Mouse (Mus musculus) induced T-regulatory cell, adult 2 months (primary cell): Measurements from ENCODE around the gene Kif19a.

ENCODE experiments used
- DNase-seq: peaks from one replicate; pipeline ENCODE4 v3.0.0-alpha.2; 2012; ENCODE audit warnings: low read depth

The Kif19a gene

GRCm38 (mm10) chr11:114780076-114780475 is 14.9 kb downstream of the Kif19a start:
- no peak for DNase-seq

DNA sequence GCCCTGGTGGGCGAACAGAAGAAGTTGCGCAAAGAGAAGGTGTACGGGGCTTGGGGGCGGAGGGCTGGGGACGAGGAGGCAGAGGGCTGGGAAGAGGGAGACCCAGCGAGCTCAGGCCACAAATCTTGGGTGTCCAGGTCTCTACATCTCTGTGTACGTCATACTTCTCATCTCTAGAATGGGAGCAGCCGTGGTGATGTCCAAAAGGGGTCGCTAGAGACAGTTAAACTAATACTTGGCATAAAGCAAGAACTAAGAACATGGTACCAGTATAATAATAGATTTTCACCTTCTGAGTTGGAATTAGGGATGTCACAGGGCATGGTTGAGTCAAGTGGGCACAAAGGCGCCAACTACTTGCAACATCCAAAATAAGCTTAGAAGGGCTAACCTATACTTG is 20.7 kb downstream of the Kif19a start:
- peak; percentile 39 for DNase-seq

- peak; percentile 40 for DNase-seq
Observed at GRCm38 (mm10) chr11:114786326-114786725, 21.1 kb downstream of the Kif19a start.

DNA sequence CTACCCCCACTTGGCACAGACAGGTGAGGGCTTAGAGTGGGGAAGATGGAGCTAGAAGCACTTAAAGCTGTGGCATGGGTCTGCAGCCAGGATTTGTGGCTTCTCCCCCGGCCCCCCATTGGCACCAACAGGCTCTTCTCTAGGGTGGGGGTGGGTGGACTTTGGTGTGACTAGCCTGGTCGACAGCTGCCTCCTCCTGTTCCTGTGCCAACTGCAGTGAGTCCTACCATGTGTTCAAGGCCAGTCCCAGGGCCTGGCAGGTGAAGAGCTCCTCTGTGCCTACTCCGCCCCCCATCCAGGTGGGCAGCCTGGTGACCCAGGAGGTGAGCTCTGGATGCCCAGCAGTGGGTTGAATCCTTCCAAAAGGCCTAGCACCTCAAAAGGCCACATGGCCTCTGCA is 22.4 kb downstream of the Kif19a start:
- DNase-seq: no peak

- DNase-seq: peak; percentile 79
Observed at GRCm38 (mm10) chr11:114789061-114789714, 24.0 kb downstream of the Kif19a start.

DNA sequence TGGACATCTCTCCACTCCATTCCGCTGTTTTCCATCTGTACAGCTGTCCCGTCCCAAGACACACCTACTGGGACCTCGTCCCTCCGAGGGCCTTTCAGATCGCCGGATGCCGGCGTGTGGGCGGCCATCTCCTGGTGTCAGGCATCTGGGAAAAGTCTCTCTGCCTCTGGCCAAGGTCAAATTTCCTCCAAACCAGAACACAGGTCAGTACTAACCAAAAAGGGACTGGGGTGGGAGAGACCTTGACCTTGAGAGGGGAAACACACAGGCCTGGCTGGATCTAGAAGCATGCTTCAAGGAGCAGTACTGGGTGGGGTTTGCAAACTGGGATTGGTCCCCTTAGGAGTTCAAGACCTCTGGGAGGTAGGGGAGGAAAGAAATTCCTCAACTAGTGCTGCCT is 24.5 kb downstream of the Kif19a start:
- no peak for DNase-seq

- DNase-seq: no peak
Observed at GRCm38 (mm10) chr11:114790171-114790570, 25.0 kb downstream of the Kif19a start.

DNA sequence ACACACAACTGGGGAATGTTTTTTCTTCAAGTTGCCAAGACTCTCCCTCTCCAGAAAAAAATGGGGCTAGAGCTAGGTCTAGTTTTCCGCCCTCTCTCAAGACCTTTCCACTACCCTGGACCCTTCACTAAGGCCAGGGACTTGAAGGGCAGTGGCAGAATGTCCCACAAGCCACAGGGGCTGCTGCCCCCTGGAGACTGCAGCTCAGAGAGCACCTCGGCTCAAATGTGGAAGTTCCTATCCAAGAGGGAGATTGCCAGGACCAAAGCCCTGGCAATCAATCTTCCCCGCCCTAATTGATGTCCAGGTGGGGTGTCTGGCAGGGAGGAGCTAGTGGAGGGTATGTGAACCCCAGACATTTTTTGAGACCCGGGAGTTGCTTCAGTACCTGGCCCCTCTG is 25.7 kb downstream of the Kif19a start:
- no peak for DNase-seq

- DNase-seq: no peak
Observed at GRCm38 (mm10) chr11:114791351-114791889, 26.2 kb downstream of the Kif19a start.

DNA sequence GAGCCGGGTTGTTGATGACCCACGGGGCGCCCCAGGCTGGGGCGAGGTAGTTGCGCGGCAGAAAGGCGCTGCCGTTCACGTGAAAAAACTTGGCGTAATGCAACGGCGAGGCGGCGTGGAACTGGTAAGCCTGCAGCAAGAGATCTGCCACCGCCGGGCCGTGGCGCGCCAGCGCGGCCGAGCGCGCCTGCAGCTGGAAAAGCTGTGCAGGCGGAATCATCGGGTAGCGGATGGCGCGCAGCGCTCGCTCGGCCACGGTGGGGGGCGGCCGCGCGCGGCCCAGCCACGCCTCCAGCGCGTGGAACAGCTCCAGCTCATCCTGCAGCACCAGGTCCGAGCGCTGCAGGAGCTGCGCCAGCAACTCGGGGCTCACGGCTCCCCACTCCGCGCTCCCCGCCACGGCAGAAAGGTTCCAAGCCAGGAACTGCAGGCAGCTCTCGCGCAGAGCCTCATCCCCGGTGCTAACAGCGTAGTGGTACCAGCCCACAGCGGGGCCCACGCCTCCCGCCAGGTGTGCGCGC is 26.8 kb downstream of the Kif19a start:
- DNase-seq: no peak

GRCm38 (mm10) chr11:114792931-114793494 is 27.8 kb downstream of the Kif19a start:
- DNase-seq: no peak

- DNase-seq: no peak
Observed at GRCm38 (mm10) chr11:114793868-114794545, 28.8 kb downstream of the Kif19a start.

GRCm38 (mm10) chr11:114794691-114795090 is 29.5 kb downstream of the Kif19a start:
- no peak for DNase-seq

DNA sequence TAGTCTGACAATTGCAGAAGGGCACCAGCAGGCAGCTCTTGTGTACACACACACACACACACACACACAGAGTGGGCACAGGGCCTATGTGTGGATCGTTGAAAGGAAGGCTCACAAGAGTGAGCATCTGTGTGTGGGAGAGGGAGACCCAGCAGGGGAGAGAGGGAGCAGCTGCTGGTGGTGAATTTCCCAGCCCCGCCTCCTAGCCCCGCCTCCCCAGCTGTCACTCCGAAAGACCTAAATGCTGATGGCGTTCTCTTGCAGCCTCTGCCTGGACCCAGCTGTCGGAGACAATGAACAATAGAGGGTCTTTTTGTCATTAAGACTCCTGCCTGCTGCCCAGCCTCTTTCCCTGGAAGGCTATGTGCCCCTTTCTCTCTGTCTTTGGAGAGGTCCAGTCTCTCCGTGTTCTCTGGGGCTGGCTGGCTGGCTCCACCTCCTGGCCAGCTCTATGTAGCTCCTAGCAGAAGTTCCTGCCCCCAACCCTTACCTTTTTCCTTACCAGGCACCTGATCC is 30.1 kb downstream of the Kif19a start:
- peak; percentile 44 for DNase-seq

DNA sequence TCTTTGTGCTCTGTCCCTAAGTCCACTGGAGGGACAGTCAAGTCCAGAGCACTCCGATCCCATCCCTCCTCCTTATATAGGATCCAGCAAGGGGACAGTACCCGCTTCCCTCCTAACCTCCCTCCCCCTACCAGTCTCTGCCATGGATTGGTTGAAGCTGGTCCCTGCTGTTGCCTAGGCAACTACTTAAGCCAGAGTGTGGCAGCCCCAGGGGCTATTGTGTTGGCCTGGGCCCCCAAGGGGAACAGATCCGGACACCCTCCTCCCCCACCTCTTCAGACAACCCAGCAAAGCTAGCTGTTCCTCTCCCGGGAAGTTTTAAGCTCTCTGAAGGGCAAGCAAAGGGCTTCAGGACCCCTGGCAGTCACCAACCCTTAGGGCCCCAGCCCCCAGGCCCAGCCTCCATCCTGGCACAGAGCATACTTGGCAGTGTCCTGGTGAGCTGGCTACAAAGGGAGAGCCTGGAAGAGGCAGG is 30.7 kb downstream of the Kif19a start, which contains the start of gene Btbd17:
Gene Btbd17 (minus strand): TSS at position 98 of the 475 bp plus-strand sequence.
- DNase-seq: no peak

DNA sequence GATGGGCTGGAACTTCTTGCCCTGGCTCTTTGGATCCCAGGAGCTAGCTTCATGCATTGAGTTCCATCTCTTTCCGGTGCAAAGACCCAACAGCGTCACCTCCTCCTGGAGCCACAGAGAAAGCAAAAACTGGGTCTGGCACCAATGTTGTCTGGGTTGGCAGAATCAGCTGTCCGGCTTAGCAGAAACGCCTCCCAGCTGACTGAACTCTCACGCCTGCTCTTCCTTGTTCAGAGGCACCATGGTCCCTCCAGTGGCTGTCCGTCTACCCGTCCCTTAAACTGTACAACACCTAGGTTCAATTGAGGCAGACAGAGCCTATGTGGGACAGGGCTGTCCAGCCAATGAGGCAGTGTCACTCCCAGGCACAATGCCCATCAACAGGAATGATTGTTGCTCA is 32.0 kb downstream of the Kif19a start:
- DNase-seq: no peak

- no peak for DNase-seq
Observed at GRCm38 (mm10) chr11:114797981-114798380, 32.8 kb downstream of the Kif19a start.

GRCm38 (mm10) chr11:114798624-114799023 is 33.4 kb downstream of the Kif19a start, which contains the start of gene Gpr142:
Gene Gpr142 (plus strand): TSS chr11:114798924.
- DNase-seq: no peak

GRCm38 (mm10) chr11:114801906-114802305 is 36.7 kb downstream of the Kif19a start:
- no peak for DNase-seq

DNA sequence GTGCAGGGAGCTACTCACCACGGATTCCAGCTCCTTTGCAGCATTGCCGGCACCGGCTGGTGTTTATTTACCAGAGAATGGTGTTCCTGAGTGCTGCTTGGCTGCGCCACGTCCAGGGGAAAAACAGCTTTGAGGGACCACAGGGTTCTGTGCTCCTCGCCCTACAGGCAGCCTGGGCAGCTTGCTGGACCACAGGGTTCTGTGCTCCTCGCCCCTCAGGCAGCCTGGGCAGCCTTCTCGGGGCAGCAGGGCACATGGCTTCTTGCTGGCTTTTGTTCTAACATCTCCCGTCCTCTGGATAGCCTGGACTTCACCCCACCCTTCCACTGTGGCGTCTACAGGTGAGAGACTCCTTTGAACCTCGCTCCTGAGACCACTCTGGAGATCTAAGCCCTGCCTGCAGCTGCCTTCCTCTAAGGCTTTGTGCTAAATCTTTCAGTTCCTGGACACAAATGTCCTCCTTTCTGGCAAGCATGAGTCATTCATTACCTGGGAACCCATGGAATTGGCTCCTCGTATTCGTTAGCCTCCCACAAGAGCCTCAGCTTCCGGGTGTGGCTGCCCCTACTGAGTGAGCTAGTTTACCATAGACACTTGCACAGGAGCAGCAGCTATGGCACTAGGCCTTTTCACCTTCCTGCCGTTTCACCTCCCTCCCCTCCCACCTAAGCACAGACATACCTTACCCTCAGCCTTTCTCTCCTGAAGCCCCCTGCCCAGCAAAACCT is 37.5 kb downstream of the Kif19a start:
- no peak for DNase-seq

DNA sequence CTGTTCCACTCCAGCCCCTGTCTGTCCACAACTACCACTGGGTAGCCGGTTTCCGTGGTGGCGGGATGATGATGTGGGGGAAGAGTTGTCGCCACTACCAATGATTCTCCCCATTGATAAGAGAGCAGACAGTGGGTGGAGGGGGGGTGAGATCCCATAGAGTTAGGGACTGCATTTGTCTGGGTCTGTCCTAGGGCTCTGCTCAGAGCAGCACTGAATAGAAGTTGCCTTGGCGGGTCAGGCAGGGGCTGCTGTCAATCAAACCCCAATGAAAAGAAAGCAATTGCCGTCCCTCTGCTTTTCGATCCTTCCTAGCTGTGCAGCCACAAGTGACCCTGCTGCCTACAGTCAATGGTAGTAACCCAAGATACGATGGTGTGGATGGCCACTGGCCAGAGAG is 38.8 kb downstream of the Kif19a start:
- no peak for DNase-seq

DNA sequence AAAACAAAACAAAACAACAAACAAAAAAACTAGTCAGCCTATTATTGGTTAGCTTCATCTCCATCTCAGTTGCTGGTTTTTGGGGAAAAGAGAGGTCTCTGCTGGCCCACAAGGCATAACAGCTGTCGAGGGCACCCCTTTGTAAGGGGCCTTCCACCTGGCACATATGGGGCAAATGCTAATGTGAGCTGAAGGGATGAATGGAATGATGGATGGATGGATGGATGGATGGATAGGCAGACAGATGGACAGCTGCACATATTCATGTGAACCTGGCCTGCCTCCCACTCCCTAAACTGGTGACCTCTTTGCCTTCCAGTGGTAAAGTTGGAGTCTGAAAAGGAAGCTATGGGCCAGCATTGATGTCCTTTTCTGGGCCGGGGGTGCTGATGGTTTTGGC is 41.8 kb downstream of the Kif19a start:
- no peak for DNase-seq
